Mouse (Mus musculus) right cerebral cortex, postnatal 10 days (tissue): Measurements from ENCODE around the gene Gorasp2.

Experiments used
- DNase-seq, 2 experiments: peaks; one replicate each; pipeline ENCODE4 v3.0.0; 2021; ENCODE audit warnings: low spot score in 2 of 2

Gorasp2 gene

GRCm38 (mm10) chr2:70661715-70662495, 529 bp downstream of the Gorasp2 start, which contains the start of gene Gm26558:
Gm26558 (minus strand) TSS chr2:70662108.
- peak in 1 of 2 experiments; percentile 57 for DNase-seq

GRCm38 (mm10) chr2:70663764-70664163, 2.4 kb downstream of the Gorasp2 start:
- no peak for DNase-seq

DNA sequence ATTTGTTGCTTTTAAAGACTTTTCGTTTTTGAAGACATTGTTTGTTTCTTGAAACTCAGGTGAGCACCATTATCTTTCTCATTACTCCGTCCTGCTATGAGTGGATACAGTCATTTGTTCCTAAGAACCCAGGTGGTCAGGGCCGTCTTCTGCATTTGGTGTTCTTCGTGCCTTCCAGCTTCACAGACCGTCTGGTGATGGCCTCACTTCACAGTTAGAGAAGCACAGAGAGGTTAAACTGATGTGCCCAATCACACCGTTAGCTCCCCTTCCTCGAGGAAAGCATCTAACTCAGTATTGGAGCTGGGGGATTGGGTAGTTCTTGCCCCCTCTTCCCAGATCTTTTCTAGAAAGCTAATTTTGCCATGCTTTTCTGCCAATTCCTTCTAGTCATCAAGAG, 5.6 kb downstream of the Gorasp2 start:
- no peak for DNase-seq

GRCm38 (mm10) chr2:70669241-70669640, 7.9 kb downstream of the Gorasp2 start:
- no peak for DNase-seq

- DNase-seq = no peak
Observed at GRCm38 (mm10) chr2:70669896-70670295, 8.5 kb downstream of the Gorasp2 start.

DNA sequence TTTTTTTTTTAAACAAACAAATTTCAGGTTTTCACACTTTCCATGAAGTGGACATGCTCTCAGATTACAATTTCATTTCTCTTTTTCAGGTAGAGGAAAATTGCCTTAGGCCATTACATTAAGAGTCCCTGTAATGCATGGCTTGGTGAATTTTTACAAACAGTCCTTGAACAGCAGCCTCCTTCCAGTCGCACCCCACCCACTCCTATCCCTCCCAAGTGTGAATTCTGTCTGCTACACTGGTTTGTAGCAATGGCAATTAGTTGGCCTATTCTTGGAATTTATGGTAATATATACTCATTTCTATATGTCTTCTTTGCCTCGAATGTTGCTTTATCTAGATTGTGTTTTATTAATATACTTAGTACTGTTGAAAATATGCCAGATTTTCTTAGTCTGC, 11.1 kb downstream of the Gorasp2 start:
- no peak for DNase-seq

DNA sequence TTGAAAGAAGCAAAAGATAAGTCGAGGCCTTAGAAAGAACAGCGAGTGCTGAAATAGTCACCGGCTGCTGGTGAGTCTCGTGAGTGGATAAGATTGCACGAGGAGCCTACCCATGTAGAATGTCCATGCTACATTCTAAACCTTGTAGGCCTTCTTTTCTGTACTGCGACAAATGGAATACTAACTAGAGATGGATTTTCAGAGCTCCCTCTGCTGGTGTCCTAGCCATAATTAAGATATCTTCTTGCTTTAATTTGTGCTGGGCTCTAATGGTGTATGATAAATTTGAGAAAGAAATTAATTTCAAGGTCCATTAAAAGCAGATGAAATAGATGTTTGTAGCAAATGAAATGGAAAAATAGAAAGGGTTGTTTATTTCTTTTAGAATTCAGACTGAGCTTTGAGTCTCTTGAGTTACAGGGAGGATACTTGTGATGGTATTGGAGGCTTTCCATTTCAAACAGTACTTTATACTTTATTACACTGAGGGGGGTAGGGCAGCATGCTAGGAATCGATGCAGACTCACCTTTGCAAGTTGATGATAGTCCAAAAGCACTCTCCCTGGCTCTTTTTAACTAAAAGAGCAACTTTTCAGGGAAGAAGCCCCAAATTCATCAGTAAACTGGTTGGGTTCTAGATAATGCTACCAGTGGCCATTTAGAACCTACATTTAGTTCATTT, 12.2 kb downstream of the Gorasp2 start:
- DNase-seq = no peak

DNA sequence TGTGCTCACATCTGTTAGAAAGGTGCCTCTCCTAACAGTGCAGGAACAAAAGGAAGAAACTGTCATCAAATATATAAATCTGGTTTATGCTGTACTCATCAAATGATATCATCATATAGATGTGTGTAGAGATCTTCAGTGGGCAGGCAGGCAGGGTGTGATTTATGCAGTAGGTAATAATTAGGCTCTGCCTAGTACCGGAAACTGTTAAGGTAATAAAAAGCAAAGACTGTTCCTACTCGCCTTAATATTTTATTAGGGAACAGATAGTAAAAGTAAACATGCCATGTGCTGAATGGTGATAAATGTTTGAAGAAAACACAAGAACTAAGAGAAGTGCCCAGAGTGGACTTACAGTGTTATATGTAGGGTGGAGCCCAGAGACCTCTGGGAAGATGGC, 20.9 kb downstream of the Gorasp2 start:
- no peak for DNase-seq

- no peak for DNase-seq
Observed at GRCm38 (mm10) chr2:70688454-70689078, 27.2 kb downstream of the Gorasp2 start.

- no peak for DNase-seq
Observed at GRCm38 (mm10) chr2:70690195-70690594, 28.8 kb downstream of the Gorasp2 start.

DNA sequence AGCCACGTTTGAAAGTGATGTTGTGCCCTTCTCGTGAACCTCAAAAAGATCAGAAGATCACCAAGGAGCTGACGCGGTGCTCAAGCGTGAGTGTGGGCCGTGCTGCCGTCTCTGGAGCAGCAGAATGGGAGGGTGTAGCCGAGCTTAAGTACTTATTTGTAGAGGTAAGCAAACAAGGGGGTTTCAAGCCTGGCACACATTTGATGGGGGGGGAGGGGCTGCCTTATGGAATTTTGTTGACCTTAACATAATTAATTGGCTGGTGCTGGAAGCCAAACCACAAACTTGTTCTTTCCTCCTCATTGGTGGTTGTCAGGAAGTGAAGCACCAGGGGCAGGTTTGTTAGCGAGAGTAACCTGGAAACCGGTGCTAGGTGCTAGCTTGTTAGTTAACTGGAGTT, 34.3 kb downstream of the Gorasp2 start:
- no peak for DNase-seq

DNA sequence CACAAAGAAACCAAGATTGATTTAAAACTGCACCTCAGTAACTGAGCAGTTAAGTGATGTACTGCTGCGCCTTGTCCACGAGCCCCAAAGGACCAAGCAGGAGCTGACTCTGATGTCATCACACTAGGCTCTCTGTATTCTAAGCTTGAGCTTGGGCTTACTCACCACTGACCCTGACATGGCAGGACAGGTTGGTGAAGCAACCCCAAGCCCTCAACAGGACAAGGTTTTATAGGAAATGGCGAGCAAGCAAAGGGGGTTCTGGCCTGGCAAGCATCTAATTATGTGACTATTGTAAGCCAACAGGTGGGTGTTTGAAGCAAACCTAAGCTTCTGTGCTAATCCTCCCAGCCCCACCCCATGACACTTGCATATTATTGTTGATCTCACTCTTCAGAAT, 39.5 kb downstream of the Gorasp2 start:
- DNase-seq = no peak

DNA sequence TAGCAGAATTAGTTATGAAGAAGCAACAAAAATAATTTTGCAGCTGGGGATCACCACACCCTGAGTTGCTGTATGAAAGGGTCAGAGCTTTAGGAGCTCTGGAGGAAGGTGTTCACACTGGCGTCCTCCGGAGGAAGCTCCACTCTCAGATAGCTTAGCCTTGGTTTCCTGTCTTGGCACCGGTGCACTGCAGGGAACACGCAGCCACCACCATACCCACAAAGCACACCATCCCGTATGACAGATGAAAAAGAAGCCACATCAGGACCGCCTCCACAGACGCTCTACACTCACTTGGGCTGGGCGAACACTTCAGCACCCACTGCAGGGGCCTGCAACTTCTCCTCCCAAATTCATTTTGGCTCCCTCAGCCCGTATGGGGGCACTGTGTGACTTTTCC, 40.2 kb downstream of the Gorasp2 start:
- DNase-seq = no peak

DNA sequence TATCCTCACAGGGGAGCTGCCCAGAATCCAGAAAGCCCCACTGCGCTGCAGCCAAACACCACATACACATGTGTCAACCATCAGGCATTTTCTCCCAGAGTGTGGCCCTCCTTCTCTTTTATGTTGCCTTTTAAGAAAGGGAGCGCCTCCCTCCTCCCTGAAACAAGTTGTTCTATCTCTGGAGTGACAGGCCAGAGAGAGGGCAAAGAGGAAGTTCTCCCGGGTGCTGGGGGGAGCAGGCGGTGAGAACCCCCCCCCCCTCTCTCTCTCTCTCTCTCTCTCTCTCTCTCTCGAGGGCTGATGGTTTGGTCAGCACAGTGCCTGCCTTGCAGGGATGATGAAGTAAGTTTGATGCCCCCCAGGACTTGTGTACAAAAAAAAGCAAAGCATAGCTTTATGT, 41.0 kb downstream of the Gorasp2 start:
- DNase-seq = no peak

- DNase-seq = no peak
Observed at GRCm38 (mm10) chr2:70708986-70709730, 47.8 kb downstream of the Gorasp2 start.

DNA sequence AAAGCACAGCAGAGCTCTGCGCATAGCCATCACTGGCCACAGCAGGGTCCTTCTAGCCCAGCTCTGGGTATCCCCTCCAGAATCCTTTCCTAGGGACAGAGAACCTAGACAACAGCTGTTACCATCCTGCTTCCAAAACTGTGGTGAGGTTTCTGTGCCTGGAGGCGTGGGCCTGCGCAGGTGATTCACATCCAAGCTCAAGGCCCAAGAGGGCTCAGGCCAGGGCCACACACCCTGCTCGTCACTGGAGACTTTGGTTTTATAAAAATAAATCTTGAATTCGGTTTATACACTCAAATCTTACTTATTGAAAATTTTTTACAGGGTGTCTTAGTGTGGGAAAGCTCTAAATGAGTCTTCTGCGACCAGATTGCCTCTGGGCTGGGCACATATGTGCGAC, 48.9 kb downstream of the Gorasp2 start:
- no peak for DNase-seq

DNA sequence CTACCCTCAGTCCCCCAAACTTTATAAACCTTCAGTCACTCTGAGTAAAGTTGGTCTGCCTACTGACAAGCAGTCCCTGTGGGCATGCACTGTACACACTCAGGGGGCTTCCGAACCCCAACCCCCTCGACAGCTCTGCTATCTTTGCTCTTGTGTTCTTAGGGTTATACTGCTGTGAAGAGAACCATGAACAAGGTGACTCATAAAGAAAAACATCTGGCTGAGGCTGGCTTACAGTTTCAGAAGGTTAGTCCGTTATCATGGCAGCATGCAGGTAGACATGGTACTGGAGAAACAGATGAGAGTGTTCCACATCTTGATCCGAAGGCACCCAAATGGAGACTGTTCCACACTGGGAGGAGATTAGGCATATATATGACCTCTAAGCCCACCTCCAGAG, 49.5 kb downstream of the Gorasp2 start:
- no peak for DNase-seq

DNA sequence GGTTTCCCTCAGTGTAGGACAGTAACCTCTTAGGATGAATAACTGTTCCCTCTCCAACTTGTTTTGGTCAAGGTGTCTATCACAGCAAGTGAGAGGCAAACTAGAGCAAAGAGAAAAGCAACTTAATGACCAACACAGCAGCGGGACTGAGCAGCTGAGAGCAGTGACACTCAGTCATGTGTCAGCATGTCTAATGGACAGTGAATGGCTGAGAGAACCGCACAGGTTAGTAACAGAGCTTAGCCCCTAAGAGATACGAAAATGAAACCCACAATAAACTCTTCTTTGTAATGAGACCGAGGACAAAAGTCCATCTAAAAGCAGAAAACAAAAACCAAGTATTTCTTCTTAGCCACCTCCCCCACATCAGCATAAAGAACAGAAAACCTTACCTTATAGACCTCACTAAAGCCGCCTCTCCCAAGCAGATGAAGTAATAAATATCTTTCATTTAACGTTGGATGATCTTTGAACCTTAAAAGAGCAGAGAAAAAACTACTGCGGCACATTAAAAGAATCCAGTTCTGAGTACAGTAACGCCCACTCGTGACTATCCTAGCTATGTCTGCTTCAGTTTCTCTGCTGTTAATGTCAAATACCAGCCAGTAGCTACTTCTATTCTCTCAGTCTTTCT, 62.4 kb downstream of the Gorasp2 start:
- DNase-seq = no peak

GRCm38 (mm10) chr2:70727089-70727488, 65.7 kb downstream of the Gorasp2 start:
- no peak for DNase-seq

GRCm38 (mm10) chr2:70735534-70735933, 74.2 kb downstream of the Gorasp2 start:
- no peak for DNase-seq

DNA sequence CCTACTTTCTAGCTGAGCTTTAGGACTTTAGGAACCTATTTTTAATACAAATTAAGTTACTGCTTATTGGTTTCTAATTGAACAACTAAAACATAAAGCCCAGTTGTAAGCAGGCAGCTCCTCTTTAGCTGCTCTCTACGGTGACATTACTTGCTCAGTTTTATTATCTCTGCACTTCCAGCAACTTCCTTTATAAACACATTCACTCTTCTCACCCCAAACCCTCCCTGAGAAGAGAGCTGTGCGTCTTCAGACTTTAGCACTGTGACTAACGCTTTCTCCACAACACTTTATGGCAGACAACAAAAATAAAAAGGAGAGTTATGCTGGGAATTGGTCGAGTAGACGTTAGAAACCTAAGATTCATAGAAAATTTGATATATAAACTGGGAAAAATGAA, 74.6 kb downstream of the Gorasp2 start:
- no peak for DNase-seq

DNA sequence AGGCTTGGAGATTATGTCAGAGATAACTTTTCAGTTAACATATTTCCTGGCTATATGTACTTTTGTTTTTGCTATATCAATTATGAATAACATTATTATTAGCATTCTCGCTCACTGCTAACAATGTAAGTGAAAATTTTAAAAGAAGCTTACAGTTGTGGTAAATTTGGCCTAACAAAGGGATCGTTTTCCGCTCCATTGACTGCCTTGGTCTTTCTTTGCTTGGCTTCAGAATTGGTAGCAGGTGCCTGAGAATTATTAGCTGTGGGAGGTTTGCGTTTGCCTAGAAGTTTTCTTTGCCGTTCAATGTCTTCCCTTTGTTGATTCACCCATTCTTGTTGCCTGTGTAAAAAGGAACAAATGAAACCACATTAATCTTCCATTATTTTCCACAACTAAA, 80.5 kb downstream of the Gorasp2 start:
- no peak for DNase-seq
